Mouse (Mus musculus): Measurements from ENCODE around the gene Olfr978. TPM values are rescaled to one million over a fixed set of nuclear protein-coding genes. Genes with fewer than 3 reads are reported as not detected.
"Not testable (repeated sequence)": the region's sequence is repeated elsewhere in the genome, so short reads cannot be mapped to it uniquely, and the experiment has no call there.

Gene Olfr978
- not detected for total RNA-seq (2021)

DNA sequence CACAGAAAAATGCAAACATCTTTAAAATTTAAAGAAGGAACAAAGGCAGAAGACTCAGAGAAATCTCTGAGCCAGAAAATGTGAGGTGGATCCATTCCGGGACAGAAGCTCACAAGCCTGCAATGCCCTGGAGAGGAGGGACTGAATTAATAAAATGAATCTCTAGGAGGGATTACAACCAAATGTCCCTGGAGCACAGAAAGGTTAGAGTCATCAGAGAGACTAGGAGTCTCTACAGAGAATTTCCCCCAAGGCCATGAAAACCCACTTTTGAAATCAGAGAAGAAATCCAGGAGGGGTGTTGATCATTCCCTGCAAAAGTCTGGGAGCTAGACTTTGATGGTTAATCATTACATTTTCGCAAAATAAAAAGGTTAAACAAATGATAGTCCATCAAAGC, at the start of gene Olfr978:
Olfr978 (plus strand) TSS at position 301 of the 400 bp plus-strand sequence.
- no peak for DNase-seq

- no peak for DNase-seq
Measured at GRCm38 (mm10) chr9:39951946-39952345, 40.0 kb upstream of the Olfr978 start, which contains the start of gene Olfr975. Olfr975 (minus strand) TSS chr9:39952046.

- DNase-seq, result not testable (repeated sequence)
Measured at GRCm38 (mm10) chr9:39961033-39961432, 30.9 kb upstream of the Olfr978 start, which contains the start of gene Olfr976. Olfr976 (minus strand) TSS chr9:39961133.

DNA sequence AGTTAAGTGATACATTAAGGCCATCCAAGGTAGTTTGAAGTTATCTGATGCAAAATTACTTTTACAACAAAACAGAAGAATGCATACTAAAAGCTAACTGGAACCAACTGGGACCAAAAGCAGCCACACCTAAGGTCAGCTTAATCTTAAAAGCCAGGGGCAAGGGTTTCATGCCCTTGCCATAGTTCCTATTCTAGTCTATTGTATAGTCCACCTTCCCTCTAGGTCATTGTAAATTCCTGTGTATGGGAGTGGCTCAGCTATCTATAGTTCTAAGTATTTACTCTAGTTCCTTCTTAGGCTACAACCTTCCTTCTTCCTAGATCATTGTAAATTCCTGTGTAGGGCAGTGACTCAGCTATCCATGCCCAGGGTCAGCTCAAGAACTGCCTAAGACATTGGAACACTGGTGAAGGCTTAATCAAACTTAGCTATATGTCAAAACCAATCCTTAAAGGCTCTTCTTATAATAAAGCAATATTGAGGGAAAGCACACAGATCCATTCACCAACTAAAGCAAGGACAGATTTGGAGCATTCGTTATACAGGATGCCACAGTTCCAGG, 15.2 kb upstream of the Olfr978 start:
- not testable (repeated sequence) for DNase-seq

GRCm38 (mm10) chr9:40003365-40003764, 11.5 kb downstream of the Olfr978 start, which contains the start of gene Olfr979:
Olfr979 (minus strand) TSS chr9:40003465.
- DNase-seq, result no peak

GRCm38 (mm10) chr9:40009482-40009881, 17.6 kb downstream of the Olfr978 start, which contains the start of gene Olfr980:
Olfr980 (minus strand) TSS chr9:40009582.
- no peak for DNase-seq

- DNase-seq, result no peak
Measured at GRCm38 (mm10) chr9:40021164-40021563, 29.3 kb downstream of the Olfr978 start, which contains the start of gene Olfr981. Olfr981 (plus strand) TSS chr9:40021464.

Other genes with a start within 250 kb of the Olfr978 start
- not detected for gene Olfr967, start 245.9 kb upstream of the Olfr978 start, total RNA-seq (2021)
- gene Olfr968, start 208.9 kb upstream of the Olfr978 start, total RNA-seq (2021), result not detected
- not detected for gene Olfr969, start 201.2 kb upstream of the Olfr978 start, total RNA-seq (2021)
- gene Olfr970, start 183.3 kb upstream of the Olfr978 start, total RNA-seq (2021), result not detected
- not detected for gene Olfr971, start 155.2 kb upstream of the Olfr978 start, total RNA-seq (2021)
- not detected for gene Olfr972, start 125.7 kb upstream of the Olfr978 start, total RNA-seq (2021)
- not detected for gene Olfr229, start 84.8 kb upstream of the Olfr978 start, total RNA-seq (2021)
- not detected for gene Olfr974, start 54.6 kb upstream of the Olfr978 start, total RNA-seq (2021)
- gene Olfr975, start 40.1 kb upstream of the Olfr978 start, total RNA-seq (2021), result not detected
- not detected for gene Olfr976, start 31.0 kb upstream of the Olfr978 start, total RNA-seq (2021)
- gene Olfr979, start 11.4 kb downstream of the Olfr978 start, total RNA-seq (2021), result not detected
- gene Olfr980, start 17.5 kb downstream of the Olfr978 start, total RNA-seq (2021), result not detected
- not detected for gene Olfr981, start 29.4 kb downstream of the Olfr978 start, total RNA-seq (2021)
- not detected for gene Olfr982, start 81.7 kb downstream of the Olfr978 start, total RNA-seq (2021)
- gene Olfr983, start 101.5 kb downstream of the Olfr978 start, total RNA-seq (2021), result not detected
- gene Olfr984, start 122.1 kb downstream of the Olfr978 start, total RNA-seq (2021), result not detected
- gene Olfr985, start 138.1 kb downstream of the Olfr978 start, total RNA-seq (2021), result not detected
- not detected for gene Tmem225, start 156.0 kb downstream of the Olfr978 start, total RNA-seq (2021)
- not detected for gene Olfr986, start 188.8 kb downstream of the Olfr978 start, total RNA-seq (2021)
- gene Zfp202, start 200.2 kb downstream of the Olfr978 start, total RNA-seq (2021), result 1 to 10 TPM; 3.9 to 4.0 TPM